Mouse (Mus musculus) CD4-positive naive resting alpha-beta T cell, adult 76 days (primary cell): ENCODE measurements around the gene Eps15. TPM values are rescaled to one million over a fixed set of nuclear protein-coding genes. Genes with fewer than 3 reads are reported as not detected.

Experiments used
- total RNA-seq: library from RNA; stranded (reverse); gene quantifications from one replicate; pipeline ENCODE4 v1.2.4, GENCODE M21; 2023

Eps15 gene
- total RNA-seq: 104 TPM

DNA sequence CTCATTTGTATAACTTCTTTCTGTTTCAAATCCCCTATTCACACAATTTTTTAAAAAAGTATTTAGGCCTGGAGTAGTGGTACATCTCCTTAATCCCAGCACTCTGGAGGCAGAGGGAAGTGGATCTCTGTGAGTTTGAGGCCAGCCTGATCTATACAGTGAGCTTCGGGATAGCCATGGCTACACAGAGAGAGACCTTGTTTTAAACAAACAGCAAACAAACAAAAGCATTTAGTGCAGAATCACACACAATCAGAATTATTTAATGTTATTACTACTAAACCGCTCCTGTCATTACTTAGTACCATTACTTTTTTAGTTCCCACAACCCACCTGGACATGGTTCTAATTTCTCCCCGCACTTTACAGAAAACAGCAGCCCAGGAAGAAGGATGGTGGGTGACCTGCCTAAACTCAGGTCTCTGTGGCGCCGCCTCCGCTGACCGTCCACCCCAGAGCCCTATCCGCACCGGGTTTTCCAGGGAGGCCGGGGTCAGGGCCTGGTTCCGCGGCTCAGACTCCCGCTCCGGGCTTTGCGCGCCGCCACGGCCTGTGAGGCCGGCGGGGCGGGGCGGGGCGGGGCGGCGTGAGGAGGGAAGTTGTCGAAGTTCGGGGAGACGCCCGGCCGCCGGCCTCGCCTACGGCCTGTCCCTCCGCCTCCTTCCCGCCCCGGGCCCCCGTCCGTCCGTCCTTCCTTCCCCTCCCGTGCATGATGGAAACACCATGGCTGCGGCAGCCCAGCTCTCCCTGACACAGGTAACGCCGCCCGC is at the start of gene Eps15:
Eps15 (plus strand) TSS at position 580 of the 770 bp plus-strand sequence.

DNA sequence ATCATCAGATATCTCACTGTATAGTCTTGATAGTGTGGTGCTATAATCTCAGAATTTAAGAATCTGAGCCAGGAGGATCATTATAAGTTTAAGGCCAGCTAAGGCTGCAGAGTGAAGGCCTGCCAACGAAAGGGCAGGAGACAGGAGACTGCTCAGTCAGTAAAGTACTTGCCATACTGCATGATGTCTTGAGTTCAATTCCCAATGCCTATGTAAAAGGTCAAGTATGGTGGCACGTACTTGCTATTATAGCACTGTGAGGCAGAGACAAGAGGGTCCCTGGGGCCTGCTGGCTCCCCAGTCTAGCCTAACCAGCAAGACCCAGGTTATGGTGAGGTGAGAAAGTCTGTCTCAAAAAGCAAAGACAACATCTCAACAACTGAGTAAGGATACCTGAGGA is 45.9 kb upstream of the Eps15 start, which contains the start of gene Calr4:
Calr4 (plus strand) TSS at position 301 of the 400 bp plus-strand sequence.

DNA sequence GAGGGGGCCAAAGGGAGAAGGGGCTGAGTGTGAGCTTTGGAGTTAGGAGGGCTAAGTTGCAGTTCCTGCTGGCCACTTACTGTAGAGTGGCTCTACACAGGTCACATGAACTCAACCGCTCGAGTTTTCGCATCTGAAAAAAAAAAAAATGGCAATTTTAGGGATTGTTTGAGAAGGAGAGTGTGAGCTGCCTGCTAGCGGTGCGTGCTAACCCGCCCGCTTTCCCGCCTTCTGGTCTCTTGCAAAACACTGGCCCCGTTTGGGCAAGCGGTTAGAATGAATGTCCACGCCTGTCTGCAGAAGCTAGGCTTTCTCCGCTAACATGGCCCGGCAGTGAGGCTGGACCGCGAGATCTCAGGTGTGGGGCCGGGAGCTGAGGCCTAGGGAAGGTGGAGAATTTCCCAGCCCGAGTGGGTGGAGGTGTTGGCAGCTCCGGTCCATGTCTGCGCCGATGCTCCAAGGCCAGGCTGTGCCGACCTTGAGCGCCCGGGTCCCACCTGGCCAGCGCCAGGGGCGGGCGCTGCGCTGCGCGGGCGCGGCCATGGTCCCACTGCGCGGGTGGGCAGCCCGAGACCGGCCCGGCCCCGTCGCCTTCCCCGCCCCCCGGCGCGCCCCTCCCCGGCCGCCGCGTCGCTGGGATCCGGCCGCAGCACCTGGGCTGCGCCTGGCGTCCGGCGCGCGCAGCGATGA is 126.6 kb downstream of the Eps15 start, which contains the start of gene Ttc39a:
Ttc39a (plus strand) TSS at position 138 of the 690 bp plus-strand sequence.

Other genes starting within 250 kb of the Eps15 start
- gene Osbpl9, start 78.0 kb upstream of the Eps15 start, total RNA-seq: 182 TPM
- not detected for gene Calr4, start 45.8 kb upstream of the Eps15 start, total RNA-seq
- gene Ttc39a, start 126.4 kb downstream of the Eps15 start, total RNA-seq: 0.38 TPM
- 16.7 TPM for gene Rnf11, start 204.5 kb downstream of the Eps15 start, total RNA-seq